Mouse (Mus musculus): ENCODE data around the gene Retreg2. TPM values are rescaled to one million over a fixed set of nuclear protein-coding genes. Genes with fewer than 3 reads are reported as not detected.
A peak's percentile ranks its signal among the peaks of the same experiment; 100 is the strongest.

Gene Retreg2
- total RNA-seq, 4 experiments from 2014 or later: 202 to 212 (median 206) TPM

DNA sequence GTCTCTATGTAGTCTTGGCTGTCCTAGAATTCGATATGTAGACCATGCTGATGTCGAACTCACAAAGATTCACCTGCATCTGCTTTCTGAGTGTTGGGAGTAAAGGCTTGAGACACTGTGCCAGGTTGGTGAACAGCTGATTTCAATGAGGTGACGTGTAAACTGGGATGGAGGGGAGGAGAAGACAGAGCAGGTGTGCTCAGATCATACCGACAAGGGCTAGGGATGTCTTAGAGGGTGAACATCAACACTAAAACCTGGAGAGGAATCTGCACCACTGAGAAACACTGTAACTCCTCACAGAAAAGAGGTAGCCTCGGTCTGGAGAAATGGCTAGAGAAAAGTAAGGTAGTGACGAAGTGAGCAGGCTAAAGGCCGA is 25.5 kb downstream of the Retreg2 start:
- no peak for DNase-seq (ENCODE audit: low spot score in 2 of 2)

DNA sequence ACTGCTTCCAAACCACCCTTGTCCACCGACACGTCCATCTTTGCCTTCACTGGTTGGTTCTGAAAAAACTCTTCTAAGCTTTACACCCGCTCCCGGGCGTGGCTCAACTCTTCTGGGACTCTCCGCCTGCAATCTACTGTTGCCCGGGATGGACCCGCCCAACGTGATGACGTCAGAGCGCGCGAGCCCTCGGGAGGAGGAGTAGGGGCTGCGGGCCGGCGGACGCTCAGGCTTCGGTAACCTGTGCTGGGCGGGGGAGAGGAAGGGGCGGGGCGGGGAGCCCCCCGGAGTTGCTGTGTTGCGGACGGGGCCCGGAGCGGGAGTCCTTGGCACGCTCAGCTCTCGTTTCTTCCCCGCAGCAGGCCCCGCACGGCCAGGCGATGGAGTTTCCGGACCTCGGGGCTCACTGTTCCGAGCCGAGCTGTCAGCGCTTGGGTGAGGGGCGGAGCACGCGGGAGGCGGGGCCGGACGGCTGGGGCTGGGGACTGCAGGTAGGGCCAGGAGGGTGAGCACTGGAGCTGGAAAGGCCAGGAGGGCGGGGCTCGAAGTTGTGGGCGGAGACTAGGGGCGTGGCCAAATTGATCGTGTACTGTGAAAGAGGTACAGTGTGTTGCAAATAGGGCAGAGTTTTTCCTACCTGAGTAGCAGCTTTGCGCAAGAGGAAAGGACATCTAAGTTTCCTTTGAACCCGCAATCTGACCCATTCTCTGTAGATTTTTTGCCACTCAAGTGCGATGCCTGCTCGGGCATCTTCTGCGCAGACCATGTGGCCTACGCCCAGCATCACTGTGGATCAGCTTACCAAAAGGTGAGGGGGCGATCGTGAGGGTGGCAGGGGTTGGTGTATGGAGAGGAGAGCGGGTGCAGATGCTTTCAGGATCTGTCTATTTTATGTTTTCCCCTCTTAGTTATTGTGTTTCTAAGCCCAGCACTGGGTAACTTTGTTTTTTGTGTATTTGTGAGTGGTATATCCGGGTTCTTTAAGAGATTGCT is 26.2 kb downstream of the Retreg2 start, which contains the start of gene Zfand2b:
Gene Zfand2b (plus strand): TSS at position 175 of the 993 bp plus-strand sequence.
- DNase-seq (ENCODE audit: low spot score in 2 of 2): peak; percentile 85 to 93

DNA sequence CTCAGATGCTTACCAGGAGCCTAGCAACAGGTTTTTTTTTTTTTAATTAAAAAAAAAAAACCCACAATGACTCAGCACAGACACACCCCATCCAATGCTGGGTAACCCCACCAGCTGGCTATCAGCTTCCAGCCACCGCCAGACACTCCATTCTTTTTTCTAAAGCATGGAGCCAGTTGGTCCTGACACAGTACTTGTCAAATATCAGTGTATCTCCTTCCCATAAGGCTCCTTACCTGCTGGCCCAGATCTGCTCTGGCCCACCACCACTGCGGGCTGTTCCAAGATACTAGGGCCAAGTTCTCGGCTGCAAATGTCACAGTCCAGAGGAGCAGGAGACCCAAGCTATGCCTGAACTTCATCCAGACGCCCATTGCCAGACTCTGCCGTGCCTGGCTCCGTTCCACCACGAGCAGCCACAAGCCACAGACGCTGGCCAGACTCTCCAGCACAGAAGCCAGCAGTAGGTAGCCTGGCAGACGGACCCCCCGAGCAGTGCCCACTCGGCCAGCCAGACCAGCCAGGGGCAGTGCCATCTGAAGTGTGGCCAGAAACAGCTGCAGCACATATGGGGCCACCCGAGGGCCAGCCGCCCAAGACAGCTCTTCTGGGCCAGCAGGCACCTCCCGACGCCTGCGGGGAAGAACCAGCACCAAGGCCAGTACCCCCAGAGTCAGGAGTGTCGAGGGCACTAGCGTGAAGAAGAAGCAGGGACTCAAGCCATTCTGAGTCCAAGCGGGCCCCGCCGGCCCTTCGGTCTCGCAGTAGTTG is 36.9 kb downstream of the Retreg2 start:
- peak in 1 of 2 experiments; percentile 45 for DNase-seq (ENCODE audit: low spot score in 2 of 2)

DNA sequence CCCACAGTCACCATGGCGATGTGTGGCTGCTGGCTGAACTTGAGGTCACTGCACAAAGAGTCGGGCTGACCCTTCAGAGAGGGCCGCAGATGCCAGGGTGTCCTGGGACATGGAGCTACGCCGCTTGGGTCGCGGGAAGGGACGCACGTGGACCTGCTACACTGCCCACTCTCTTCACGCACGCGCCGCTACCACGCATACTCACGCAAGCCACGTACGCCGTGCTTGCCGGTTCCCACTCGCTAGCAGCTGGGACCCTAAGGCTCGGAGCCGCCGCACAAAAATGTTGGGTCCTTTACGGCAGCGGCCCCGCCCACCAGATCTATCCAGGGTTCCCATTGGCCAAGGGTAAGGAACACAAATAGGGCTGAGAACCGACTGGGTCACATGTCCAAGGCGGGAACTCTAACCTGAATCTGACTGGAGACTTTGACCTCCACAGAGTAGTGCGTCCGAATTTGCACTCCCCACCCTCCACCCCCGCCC is 37.6 kb downstream of the Retreg2 start, which contains the start of gene Abcb6:
Gene Abcb6 (minus strand): TSS at position 288 of the 486 bp plus-strand sequence.
- peak; percentile 76 to 94 for DNase-seq (ENCODE audit: low spot score in 2 of 2)

DNA sequence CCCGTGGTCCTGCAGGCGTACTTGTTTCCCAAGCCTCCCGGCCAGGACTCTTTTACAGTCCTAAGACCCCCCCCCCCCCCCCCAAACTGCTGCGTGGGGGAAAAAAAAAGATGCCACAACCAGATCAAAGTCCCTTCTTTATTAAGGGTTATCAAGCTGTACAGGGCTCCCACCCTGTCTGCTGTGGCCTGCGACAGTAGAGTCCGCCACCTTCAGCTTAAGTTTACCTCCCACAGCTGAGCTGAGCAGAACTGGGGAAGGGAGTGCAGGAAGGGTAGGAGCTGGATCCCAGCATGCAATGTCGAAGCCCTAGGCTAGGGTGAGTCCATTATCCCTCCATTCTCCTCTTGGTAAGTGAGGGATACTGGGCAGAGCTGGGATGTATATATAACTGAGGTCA is 38.2 kb downstream of the Retreg2 start:
- no peak for DNase-seq (ENCODE audit: low spot score in 2 of 2)

DNA sequence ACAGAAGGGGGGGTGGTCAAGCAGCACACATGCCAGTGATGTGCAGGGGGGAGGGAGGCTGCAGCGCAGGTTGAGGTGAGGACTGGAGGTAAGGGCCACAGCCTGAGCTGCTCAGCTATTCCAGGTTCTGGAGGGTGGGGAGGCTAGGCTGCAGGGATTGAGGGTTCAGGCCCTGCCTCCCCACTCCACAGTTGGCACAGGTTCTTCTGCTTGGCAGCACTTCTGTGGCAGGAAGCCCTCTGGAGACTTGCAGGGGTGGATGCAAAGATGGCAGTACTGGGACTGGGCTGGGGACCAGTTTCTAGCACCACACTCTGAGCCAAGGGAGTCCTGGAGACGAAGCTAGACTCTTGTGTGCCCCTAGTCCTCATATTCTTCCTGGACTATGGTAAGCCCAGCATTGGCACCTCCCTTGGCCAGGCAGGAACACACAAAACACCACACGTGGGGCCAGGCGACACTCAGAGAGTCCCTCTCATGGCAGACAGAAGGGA is 38.8 kb downstream of the Retreg2 start:
- DNase-seq (ENCODE audit: low spot score in 2 of 2): no peak

DNA sequence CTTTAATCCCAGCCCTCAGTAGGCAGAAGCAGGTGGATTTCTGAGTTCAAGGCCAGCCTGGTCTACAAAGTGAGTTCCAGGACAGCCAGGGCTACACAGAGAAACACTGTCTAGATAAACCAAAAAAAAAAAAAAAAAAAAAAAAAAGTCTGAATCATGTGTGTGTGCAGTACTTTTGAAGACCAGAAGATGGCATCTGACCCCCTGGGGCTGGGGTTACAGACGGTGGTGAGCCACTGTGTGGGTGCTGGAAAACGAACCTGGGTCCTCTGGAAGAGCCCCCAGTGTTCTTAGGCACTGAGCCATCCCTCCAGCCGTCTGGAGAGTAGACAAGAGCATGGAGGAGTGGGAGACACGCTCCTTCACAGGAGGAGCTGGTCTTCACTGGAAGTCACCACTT is 39.6 kb downstream of the Retreg2 start:
- DNase-seq (ENCODE audit: low spot score in 2 of 2): no peak

DNA sequence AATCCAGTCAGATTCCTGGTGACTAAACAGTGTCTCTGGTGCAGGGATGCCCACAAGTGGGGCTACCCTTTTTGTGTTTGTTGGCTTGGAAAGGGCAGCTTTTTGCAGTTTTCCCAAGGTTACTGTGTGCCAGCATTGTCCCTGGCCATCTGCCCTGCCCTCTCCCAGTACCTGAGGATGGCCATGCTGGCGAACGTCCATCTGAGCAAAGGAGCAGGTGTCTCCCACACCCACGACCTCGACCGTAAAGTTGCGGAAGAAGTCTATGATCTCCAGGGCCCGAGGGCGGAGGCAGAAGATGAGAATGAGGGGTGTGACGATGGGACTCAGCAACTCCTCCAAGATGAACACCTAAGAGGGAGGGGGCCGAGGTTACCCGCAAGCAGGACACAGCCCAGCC is 42.9 kb downstream of the Retreg2 start:
- DNase-seq (ENCODE audit: low spot score in 2 of 2): no peak

DNA sequence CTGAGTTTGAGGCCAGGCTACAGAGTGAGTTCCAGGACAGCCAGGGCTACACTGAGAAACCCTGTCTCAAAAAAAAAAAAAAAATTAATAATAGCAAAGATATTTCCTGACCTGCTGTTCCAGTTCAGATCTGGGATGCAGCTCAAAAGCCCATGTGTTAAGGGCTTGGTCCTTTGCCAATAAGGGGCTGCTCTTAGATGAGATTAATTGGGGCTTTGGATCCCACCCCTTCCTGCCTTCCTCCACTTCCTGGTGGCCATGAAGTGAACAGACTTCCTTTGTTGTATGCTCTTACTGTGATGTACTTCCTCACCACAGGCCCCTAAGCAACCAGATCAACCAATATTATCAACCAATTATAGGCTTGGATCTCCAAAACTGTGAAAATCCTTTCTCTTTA is 44.5 kb downstream of the Retreg2 start:
- DNase-seq (ENCODE audit: low spot score in 2 of 2): no peak

DNA sequence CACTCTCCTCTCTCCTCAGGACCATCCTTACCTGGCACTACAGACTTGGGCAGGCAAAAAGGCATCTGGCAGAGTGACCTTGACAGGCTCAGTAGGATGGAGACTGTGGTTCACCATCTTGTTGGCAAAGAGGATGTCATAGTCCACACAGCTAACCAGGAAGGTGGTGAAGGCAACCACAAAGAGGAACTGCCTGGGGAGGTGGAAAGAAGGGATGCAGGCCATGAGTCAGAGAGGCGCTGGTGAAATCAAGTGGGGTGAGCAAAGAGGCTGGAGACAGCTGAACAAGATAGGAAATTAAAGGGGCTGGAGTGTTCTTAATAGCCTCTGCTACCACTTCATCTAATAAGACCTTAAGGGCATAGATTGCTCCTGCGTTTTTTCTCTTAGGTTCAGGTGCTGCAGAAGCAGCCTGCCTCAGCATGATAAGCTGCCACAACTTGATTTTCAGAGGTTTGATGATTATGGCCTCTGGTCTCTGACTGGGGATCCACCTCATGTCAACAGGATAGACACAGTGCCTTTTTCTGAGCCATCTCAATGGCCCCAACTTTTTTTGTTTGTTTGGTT is 45.4 kb downstream of the Retreg2 start:
- no peak for DNase-seq (ENCODE audit: low spot score in 2 of 2)

DNA sequence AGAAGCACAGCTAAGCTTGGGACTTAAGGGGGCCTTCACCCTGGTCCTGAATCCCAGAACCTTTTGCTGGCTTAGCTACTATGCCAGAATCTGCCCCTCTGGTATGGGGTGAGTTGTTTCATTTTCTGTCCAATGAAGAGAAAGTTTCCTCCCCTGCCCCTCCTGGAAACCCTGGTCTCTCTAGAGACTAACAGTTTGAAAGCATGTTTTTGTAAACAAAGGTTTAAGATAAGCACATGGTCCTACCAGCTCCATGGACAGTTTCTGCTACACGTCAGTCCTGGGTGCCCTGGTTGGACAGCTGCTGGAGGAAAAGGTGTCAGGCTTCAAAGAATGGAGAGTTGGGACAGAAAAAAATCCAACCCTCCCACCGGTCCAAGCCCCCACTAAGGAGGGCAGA is 48.0 kb downstream of the Retreg2 start:
- DNase-seq (ENCODE audit: low spot score in 2 of 2): no peak

DNA sequence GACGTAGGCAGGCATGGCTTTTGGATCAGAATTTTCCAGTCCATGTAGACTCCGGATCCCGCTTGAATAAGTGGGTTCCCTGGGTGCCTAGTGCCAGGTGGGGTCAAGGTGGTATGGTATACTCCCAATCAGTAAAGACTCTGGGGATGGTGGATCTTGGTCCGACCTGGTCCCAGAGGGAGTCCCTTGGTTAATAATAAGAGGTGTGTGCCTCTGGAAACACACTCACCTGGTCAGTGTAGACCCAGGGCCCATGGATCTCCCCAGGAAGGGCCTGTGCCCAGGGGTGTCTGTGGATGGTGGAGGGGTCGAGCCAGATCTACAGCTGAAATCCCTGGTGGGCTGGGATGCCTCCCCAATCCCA is 48.7 kb downstream of the Retreg2 start:
- no peak for DNase-seq (ENCODE audit: low spot score in 2 of 2)

DNA sequence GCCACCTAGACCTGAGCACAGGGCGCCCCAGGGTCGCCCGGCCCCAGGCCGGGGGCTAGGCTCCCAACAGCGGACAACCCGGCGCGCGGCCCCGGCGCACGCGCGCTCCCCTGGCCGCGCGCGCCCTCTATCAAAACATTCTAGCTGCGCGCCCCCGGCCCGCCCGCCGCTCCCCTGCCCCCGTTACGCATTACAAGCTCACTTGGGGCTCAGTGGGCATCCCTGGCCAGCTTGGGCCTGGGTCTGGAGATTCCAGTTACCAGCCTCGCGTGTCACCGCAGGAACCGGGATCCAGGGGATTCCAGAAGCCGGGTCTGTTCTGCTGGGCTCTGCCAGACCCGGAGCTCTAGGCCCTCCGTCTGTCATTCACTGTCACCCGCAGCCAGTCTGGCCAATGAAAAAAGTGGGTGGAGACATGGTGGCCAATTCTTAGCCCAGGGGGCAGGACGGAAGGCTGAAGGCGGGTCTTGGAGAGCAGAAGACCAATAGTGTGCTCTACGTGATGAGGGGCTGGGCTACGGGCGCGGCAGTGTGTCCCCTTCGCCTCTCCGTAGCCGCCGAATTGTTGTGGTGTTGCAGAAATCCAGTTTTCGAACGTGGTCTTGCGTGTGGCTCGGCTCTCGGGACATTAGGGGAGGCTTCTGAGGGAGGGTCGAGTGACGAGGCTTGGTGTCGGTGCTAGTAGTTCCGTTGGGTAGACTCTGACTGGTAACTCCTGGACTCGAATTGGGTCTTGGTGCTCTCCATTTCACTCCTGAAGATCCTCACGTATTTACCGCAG is 49.2 kb downstream of the Retreg2 start, which contains the start of the genes Ankzf1 and Atg9a:
Gene Ankzf1 (plus strand): TSS at position 530 of the 781 bp plus-strand sequence.
Gene Atg9a (minus strand): TSS at position 575 of the 781 bp plus-strand sequence.
- DNase-seq (ENCODE audit: low spot score in 2 of 2): peak; percentile 86 to 99

DNA sequence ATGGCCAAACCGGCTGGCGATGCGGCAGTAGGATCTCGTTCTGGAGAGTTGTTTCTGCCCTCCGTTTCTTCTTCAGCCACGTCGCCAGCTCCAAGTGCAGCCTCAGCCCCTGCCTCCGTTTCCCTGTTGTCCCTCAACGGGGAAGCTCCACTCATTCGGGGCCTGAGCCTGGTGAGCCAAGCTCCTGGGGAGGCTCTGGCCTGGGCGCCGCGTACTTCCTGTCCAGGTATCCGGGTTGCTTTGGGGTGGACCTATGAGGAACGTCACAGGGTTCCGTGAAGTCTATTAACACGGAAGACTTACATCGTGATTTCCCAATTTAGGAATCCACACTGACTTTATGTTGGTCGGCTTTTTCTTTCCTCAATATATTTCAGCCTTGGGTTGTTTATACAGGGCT is 49.9 kb downstream of the Retreg2 start:
- no peak for DNase-seq (ENCODE audit: low spot score in 2 of 2)

Other genes starting within 250 kb of the Retreg2 start
- gene Cryba2, start 249.6 kb upstream of the Retreg2 start, total RNA-seq (2022): under 1 TPM in 1 of 4 experiments, not detected in 3; 0.58 TPM
- gene Cfap65, start 207.2 kb upstream of the Retreg2 start, total RNA-seq (2022): 1 to 10 TPM; 2.6 to 4.8 (median 3.8) TPM
- under 1 TPM; 0.19 to 0.49 (median 0.27) TPM for gene Ihh, start 191.1 kb upstream of the Retreg2 start, total RNA-seq (2022)
- 1 to 10 TPM; 2.0 to 4.8 (median 3.3) TPM for gene Nhej1, start 17.6 kb upstream of the Retreg2 start, total RNA-seq (2022)
- gene Slc23a3, start 8.9 kb upstream of the Retreg2 start, total RNA-seq (2022): 1 to 10 TPM in 2 of 4 experiments, under 1 TPM in 2; 0.59 to 1.7 (median 1.2) TPM
- 10 to 100 TPM; 31.6 to 36.5 (median 33.8) TPM for gene Cnppd1, start 67 bp upstream of the Retreg2 start, total RNA-seq (2022)
- gene Zfand2b, start 25.9 kb downstream of the Retreg2 start, total RNA-seq (2022): 10 to 100 TPM; 27.2 to 29.4 (median 28.0) TPM
- gene Abcb6, start 37.6 kb downstream of the Retreg2 start, total RNA-seq (2022): 10 to 100 TPM; 26.2 to 29.9 (median 28.8) TPM
- gene Ankzf1, start 49.4 kb downstream of the Retreg2 start, total RNA-seq (2022): 10 to 100 TPM; 20.3 to 26.4 (median 26.0) TPM
- gene Atg9a, start 49.4 kb downstream of the Retreg2 start, total RNA-seq (2022): 100 to 1,000 TPM; 114 to 124 (median 118) TPM
- gene Glb1l, start 68.0 kb downstream of the Retreg2 start, total RNA-seq (2022): 10 to 100 TPM; 14.0 to 18.3 (median 14.9) TPM
- gene Stk16, start 68.1 kb downstream of the Retreg2 start, total RNA-seq (2022): 10 to 100 TPM; 73.9 to 82.8 (median 80.2) TPM
- 100 to 1,000 TPM; 598 to 614 (median 602) TPM for gene Tuba4a, start 77.1 kb downstream of the Retreg2 start, total RNA-seq (2022)
- gene A630095N17Rik, start 89.3 kb downstream of the Retreg2 start, total RNA-seq (2022): not detected
- gene Dnajb2, start 93.6 kb downstream of the Retreg2 start, total RNA-seq (2022): 100 to 1,000 TPM in 3 of 4 experiments, 10 to 100 TPM in 1; 98.9 to 111 (median 108) TPM
- 100 to 1,000 TPM; 411 to 436 (median 423) TPM for gene Ptprn, start 121.7 kb downstream of the Retreg2 start, total RNA-seq (2022)
- 100 to 1,000 TPM; 166 to 203 (median 173) TPM for gene Resp18, start 135.6 kb downstream of the Retreg2 start, total RNA-seq (2022)
- gene Dnpep, start 175.2 kb downstream of the Retreg2 start, total RNA-seq (2022): 10 to 100 TPM; 56.5 to 63.2 (median 59.7) TPM
- 1 to 10 TPM in 3 of 4 experiments, under 1 TPM in 1; 0.89 to 2.9 (median 1.8) TPM for gene Des, start 217.6 kb downstream of the Retreg2 start, total RNA-seq (2022)
- gene Speg, start 232.5 kb downstream of the Retreg2 start, total RNA-seq (2022): 100 to 1,000 TPM; 177 to 190 (median 187) TPM

Measured in left cerebral cortex, adult 8-10 months (tissue).